Mouse (Mus musculus): ENCODE results near the gene Frat2.

- TF ChIP-seq CTCF (IDR thresholded peaks at IDR 0.05; ENCODE audit: extremely low read depth, insufficient read depth, low read length) (no peak), POLR2A (IDR thresholded peaks at IDR 0.05; ENCODE audit: extremely low read depth, insufficient read depth, low read length) (no peak)
Observed at GRCm38 (mm10) chr19:41838808-41839207, 9.1 kb downstream of the Frat2 start.
